Mouse (Mus musculus) olfactory bulb, adult 2 months (tissue): ENCODE measurements at regions not wholly inside any gene's neighbourhood (a gene's known extent, or its start where the extent isn't known, plus 50 kb on each side); places are given as distances from the start of the nearest gene placed in this dataset.

Experiments
- H3K27ac ChIP-seq: fragments of 200-500 bp; 2 replicates; pipeline ENCODE4 v1.5.1; 2012; ENCODE audit warnings: low read depth, low read length; ENCODE audit not compliant: insufficient read depth
- H3K4me1 ChIP-seq: fragments of 200-500 bp; 2 replicates; pipeline ENCODE4 v1.6.1; 2012; ENCODE audit warnings: low read length; ENCODE audit not compliant: control insufficient read depth, insufficient read depth
- H3K4me3 ChIP-seq: fragments of 200-500 bp; 2 replicates; pipeline ENCODE4 v1.5.1; 2012; ENCODE audit warnings: mild to moderate bottlenecking, low read depth, low read length, moderate library complexity; ENCODE audit not compliant: insufficient read depth
- CTCF ChIP-seq: fragments of 200-500 bp; IDR thresholded peaks from 2 replicates; pipeline ENCODE4 v1.5.1; 2012; ENCODE audit warnings: low read depth, mild to moderate bottlenecking, low read length, moderate library complexity; ENCODE audit not compliant: insufficient read depth
- POLR2A ChIP-seq: fragments of 200-500 bp; IDR thresholded peaks from 2 replicates; pipeline ENCODE4 v1.6.1; 2012; ENCODE audit warnings: mild to moderate bottlenecking, low read depth, low read length, moderate library complexity; ENCODE audit not compliant: insufficient read depth
- WGBS: fragments of 180-500 bp; shearing (Covaris S2); methylation state at CpG from one replicate; pipeline ENCODE4 v1.1.7; 2018; 5-methylcytosine and 5-hydroxymethylcytosine counted together

DNA sequence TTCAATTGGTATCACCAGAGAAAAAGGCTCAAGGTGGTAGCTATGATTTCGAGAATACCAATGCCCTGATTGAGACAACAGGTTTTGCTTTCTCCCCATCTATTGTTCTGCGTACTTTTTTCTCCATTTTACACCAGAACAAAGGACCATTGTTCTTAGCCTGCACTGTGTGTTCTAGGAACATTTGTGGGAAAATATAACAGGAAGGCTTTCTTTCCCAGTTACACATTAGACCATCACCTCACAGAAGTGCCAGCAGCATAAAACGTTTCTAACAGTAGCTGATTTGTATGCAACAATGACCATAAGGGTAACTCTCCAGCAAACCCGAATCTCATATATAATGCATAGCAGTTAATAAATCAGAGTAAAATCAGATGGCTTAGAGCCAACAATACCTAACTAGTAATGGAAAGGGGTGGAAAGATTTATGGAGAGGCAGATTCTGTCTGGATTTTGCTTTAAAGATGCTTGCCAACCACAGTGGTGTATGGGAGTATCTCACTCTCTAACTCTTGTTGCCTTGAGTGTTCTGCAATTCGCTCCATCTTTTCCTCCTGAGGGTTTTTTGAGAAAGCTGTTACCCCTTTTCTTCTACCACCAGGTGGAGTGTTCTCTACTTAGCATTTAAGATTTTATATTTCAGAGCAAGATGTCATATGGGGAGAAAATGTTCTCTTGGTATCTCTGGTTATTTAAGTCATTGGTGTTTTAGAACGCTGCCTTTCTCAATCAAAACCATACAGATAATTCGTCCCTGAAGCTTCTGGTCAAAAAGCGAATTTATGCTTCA, 451.9 kb upstream of the Fam241a start:
- no peak overlapping the region for H3K4me3 ChIP-seq
- no peaks in the 10 kb centered on the region for H3K4me1 ChIP-seq
- WGBS = 59% methylated on average over 8 of the region's 8 CpGs
- TF ChIP-seq POLR2A = no peak
- TF ChIP-seq CTCF = no peak
- no peak overlapping the region for H3K27ac ChIP-seq

DNA sequence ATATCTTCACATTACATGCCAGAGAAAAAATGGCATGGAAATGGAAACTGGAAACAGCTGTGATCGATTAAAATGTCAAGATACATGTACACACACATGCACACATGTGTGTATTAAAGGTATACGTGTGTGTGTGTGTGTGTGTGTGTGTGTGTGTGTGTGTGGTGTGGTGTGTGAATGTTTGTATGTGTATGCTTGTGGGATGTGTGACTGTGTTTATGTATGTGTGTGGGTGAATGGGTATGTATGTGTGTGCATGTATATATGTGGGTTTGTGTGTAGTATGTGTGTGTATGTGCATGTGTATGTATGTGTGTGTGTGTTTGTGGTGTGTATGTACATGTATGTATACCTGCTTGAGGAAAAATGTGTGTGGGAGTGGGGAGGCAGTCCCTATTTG, 441.4 kb upstream of the Fam241a start:
- H3K27ac ChIP-seq = no peak overlapping the region
- 78% methylated on average over 2 of the region's 2 CpGs for WGBS
- no peak overlapping the region for H3K4me3 ChIP-seq
- TF ChIP-seq POLR2A = no peak
- TF ChIP-seq CTCF = no peak
- H3K4me1 ChIP-seq = no peaks in the 10 kb centered on the region

DNA sequence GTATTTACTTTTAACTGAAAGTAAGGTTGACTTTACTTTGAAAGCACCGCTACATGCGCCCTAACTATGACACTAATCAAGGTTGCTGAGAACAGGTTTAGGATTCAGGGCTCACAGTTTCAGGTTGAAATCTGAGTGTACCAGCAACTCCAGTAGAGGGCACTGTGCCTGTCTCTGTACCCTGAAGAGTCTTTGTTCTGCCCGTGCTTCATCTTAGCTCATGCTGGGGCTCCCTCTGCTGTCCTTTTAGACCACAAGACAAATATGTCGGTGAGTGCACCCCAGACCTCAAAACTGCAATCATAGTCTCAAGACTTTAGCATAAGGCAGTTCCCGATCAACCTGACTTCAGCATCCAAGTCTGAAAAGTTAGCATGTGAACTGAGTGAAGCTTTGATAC, 440.9 kb upstream of the Fam241a start:
- H3K4me3 ChIP-seq = no peak overlapping the region
- WGBS = 23% methylated on average over 5 of the region's 5 CpGs
- H3K4me1 ChIP-seq = no peaks in the 10 kb centered on the region
- no peak overlapping the region for H3K27ac ChIP-seq
- TF ChIP-seq CTCF = 0 out of 2 replicates have a peak, but pooled peaks have one; percentile 18
- TF ChIP-seq POLR2A = no peak

DNA sequence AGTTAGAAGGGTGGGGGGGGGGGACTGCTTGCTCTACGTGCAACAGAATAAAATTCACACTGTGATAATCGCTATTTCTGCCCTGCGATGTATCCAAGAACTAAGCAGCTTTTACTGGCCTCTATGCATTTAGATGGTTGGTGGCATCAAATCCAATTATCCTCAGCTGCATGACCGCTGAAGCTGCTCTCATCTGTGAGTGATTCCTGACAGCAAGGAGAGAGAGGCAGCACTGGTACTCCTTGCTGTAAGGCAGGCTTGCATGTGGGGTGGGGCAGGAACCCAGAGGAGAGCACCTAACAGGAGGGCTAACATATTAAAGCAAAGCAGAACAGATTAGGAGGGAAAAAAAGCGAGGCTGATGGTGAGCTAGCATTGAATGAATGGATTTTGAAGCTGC, 431.6 kb upstream of the Fam241a start:
- TF ChIP-seq POLR2A (no peak), CTCF (no peak)
- Histone ChIP-seq H3K4me3 (no peak overlapping the region), H3K4me1 (no peaks in the 10 kb centered on the region), H3K27ac (no peak overlapping the region)
- 56% methylated on average over 5 of the region's 5 CpGs for WGBS

DNA sequence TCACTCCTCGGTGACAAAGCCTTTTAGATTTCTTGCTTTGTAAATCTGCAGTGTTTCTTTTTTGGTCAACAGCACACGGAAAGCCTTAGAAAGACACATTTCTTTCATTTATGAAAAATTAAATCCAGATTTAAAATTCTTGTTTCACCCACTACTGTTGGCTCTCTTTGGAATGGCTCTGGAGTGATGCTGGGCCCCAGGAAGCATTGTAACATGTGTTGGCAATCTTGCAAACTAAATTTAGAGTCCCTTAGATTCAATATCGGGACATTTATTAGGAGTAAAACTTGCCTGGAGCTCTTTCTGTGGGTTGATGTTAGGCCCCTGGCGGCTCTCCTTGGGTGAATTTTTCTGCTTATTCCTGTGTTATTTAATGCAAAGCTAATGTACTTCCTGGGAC, 405.2 kb upstream of the Fam241a start:
- WGBS = 89% methylated on average over 4 of the region's 4 CpGs
- peaks cover 2% of the 10 kb centered on the region; the same call in 1 of the 2 replicates for H3K4me1 ChIP-seq
- TF ChIP-seq POLR2A (no peak), CTCF (no peak)
- no peak overlapping the region for H3K4me3 ChIP-seq
- no peak overlapping the region for H3K27ac ChIP-seq

DNA sequence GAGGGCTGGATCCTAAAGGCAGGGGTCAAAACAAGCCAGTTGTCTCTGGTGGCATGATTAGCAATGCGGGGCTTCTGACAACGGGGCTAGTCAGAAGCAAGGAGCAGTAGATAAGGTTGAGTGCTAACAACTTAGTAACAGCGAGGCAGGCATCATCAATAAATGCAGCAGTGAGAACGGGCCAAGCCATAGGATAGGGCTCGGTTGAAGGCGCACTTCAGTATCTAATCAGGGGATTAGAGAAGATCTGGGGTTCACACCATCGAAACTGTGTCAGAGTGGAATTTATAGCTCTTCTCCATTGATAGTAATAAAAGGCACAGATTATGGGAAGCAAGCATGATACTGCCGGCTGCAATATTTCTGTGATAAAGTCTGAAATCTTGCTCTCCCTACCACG, 402.0 kb upstream of the Fam241a start:
- H3K4me1 ChIP-seq = peaks cover 2% of the 10 kb centered on the region; the same call in 1 of the 2 replicates
- 58% methylated on average over 9 of the region's 9 CpGs for WGBS
- TF ChIP-seq POLR2A = no peak
- no peak for TF ChIP-seq CTCF

DNA sequence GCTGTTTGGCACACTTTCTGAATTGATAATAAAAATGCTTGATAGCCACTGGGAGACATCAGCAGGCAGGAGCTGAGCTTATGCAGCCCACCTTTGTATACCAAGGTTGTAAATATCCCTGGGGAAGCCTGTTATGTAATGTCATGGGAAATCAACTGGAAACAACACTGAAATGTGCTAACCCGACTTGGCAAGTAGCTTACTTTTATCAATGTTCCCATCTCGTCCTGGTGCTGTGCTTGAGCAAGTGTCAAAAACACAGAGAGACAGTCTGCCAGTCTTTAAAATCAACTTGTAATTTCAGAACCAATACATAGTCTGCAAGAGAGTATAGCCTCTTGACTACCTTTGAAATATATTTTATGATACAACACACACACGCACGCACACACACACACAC, 391.7 kb upstream of the Fam241a start:
- H3K27ac ChIP-seq = no peak overlapping the region
- WGBS = 69% methylated on average over 4 of the region's 4 CpGs
- no peak overlapping the region for H3K4me3 ChIP-seq
- TF ChIP-seq POLR2A = no peak
- no peak for TF ChIP-seq CTCF
- no peaks in the 10 kb centered on the region for H3K4me1 ChIP-seq

More for the DNA sequence above, 402.0 kb upstream of the Fam241a start:
- Histone ChIP-seq H3K4me3 (no peak overlapping the region), H3K27ac (no peak overlapping the region)

DNA sequence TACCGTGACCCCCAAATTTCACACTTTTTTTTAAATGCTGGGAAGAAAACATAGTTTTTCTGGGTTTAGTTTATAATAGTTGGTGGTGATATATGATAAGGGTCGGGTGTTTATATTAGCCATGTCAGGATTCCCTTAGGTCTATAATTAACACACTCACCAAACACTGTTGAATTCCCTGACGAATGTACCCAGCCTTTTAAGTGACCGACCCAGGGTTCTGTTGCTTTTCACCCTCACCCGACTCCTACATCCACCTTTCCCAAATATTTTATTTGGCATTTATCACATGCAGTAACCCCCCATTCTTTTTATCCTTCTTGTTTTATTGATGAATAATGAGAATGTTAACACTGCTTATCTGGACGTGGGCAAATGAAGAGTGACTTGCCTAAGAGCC, 389.1 kb upstream of the Fam241a start:
- WGBS = 86% methylated on average over 6 of the region's 6 CpGs
- no peak overlapping the region for H3K4me3 ChIP-seq
- H3K4me1 ChIP-seq = no peaks in the 10 kb centered on the region
- no peak for TF ChIP-seq CTCF
- TF ChIP-seq POLR2A = no peak
- no peak overlapping the region for H3K27ac ChIP-seq

DNA sequence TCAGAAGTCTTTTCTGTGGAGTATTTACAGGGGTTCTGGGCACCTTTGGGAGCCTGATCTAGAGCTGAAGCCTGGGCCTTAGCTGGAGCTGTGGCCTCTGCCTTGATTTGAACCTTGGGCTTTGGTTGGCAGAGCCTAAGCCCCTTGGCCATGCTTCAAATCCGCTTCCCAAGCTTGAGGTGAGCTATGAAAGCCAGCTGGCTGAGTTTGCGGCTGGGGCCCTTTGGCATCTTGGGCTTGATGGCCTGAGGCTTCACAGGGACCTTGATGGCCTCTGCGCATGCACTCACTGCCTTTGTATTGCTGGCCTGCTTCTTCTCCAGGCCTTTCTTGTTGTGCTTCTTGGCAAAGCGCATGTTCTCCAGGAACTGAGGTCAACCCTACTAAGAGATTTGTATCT, 384.5 kb upstream of the Fam241a start:
- no peak overlapping the region for H3K27ac ChIP-seq
- no peak overlapping the region for H3K4me3 ChIP-seq
- 97% methylated on average over 4 of the region's 4 CpGs for WGBS
- H3K4me1 ChIP-seq = no peaks in the 10 kb centered on the region
- no peak for TF ChIP-seq POLR2A
- TF ChIP-seq CTCF = no peak

DNA sequence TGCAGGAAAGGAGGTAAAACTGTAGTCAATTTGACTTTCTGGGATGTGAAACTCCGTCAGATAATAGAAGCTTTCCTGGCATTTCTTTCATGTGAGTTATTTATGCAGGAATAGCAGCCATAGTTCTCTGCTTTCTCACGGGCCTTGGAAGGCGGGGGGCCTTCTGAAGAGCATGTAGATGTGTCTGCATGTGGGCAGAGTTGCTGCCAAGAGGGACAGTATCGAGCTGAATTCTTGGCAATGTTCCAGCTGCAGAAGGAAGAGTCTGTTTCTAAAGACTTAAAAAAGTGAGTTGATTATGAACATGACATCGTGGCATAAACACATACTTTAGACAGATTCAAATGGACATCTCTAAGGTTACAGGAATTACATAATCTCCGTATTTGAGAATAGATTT, 374.5 kb upstream of the Fam241a start:
- no peak overlapping the region for H3K4me3 ChIP-seq
- no peak overlapping the region for H3K27ac ChIP-seq
- H3K4me1 ChIP-seq = no peaks in the 10 kb centered on the region
- 53% methylated on average over 6 of the region's 6 CpGs for WGBS
- TF ChIP-seq POLR2A (no peak), CTCF (no peak)

DNA sequence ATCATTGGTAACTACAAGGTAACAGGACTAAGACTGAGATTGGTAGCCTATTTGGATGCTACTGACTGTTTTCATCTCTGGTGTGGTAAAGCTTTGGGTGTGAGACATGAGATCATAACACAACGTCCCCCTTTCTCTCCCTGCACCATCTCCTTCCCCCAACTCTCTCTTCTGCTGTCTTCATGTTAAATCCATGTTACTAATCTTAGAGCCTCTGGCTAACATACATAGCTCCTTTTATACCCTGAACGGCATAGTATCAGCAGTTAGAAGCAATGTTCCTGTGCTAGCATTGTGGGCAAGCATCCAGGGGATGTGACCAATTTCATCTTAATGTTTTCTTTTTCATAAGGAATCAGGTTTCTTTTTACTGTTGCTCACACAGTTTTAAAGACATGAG, 365.1 kb upstream of the Fam241a start:
- Histone ChIP-seq H3K4me3 (no peak overlapping the region), H3K4me1 (no peaks in the 10 kb centered on the region), H3K27ac (no peak overlapping the region)
- 70% methylated on average over 2 of the region's 2 CpGs for WGBS
- no peak for TF ChIP-seq POLR2A
- no peak for TF ChIP-seq CTCF
